Mouse (Mus musculus): ENCODE measurements at regions not wholly inside any gene's neighbourhood (a gene's known extent, or its start where the extent isn't known, plus 50 kb on each side); places are given as distances from the start of the nearest gene placed in this dataset.

- H3K36me3 ChIP-seq: no peaks in the 10 kb centered on the region
- 0 out of 2 replicates have a peak overlapping the region, but pooled peaks have one; percentile 45 for H3K27ac ChIP-seq
- 69% methylated on average over 4 of the region's 4 CpGs for WGBS
These were observed 396.8 kb downstream of the Nedd1 start for GRCm38 (mm10) chr10:92325284-92325989.

DNA sequence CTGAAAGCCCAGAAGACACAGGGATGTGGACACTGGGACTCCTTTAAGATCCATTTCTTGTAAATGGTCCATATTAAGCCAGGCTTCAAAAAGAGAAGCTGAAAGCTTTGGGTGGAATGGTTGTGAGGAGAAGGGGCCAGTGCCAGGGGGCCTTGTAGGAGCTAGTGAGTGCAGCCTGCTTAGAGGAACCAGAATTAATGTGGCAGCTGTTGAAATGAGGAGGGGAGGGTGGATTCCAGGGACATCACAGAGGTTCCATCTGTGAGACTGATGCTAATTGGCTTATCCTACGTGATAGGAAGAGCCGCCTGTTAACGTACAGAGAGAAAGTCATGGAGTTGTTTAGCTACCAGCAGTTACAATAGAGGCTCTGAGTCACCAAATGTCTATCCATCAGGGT, 407.6 kb downstream of the Nedd1 start:
- no peak for ATAC-seq (ENCODE audit: low FRiP score)
- 25% methylated on average over 3 of the region's 3 CpGs for WGBS
- no peak overlapping the region for H3K4me2 ChIP-seq

More at GRCm38 (mm10) chr10:92325284-92325989, 396.8 kb downstream of the Nedd1 start:
- Histone ChIP-seq H3K9ac (no peak overlapping the region), H3K4me3 (no peak overlapping the region), H3K4me1 (replicated peaks) (no peaks in the 10 kb centered on the region), H3K9me3 (no peaks in the 10 kb centered on the region), H3K27me3 (no peaks in the 10 kb centered on the region), H3K4me2 (no peak overlapping the region)
- no peak for ATAC-seq (ENCODE audit: low FRiP score)

DNA sequence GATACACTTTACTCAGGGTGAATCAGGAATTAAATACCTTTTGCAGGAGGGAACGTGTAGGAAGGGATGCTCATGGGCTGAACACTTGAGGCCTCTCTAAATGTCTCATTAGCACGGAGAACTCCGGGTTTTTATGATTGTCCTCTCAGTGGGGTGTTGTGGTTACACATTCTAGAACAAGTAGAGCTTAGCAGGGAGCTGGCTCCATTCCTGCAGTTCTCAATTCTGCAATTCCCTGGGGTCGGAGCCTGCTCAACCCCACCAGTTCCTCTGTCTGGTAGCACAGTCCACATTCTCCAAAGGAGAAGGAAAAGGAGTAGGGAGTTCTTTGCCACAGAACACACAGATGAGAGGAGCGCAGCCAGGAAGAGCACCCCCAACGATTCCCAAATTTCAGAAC, 409.9 kb downstream of the Nedd1 start:
- ATAC-seq (ENCODE audit: low FRiP score): no peak
- no peak overlapping the region for H3K4me2 ChIP-seq
- no peaks in the 10 kb centered on the region for H3K9me3 ChIP-seq
- H3K4me3 ChIP-seq: no peak overlapping the region
- H3K27me3 ChIP-seq: no peaks in the 10 kb centered on the region
- H3K4me1 ChIP-seq (replicated peaks): peaks cover 10% of the 10 kb centered on the region
- no peak overlapping the region for H3K9ac ChIP-seq
- no peaks in the 10 kb centered on the region for H3K36me3 ChIP-seq
- WGBS: 70% methylated on average over 6 of the region's 6 CpGs
- no peak overlapping the region for H3K27ac ChIP-seq

More for the DNA sequence above, 407.6 kb downstream of the Nedd1 start:
- H3K9me3 ChIP-seq: no peaks in the 10 kb centered on the region
- H3K36me3 ChIP-seq: no peaks in the 10 kb centered on the region
- H3K4me1 ChIP-seq (replicated peaks): peaks cover 10% of the 10 kb centered on the region
- no peaks in the 10 kb centered on the region for H3K27me3 ChIP-seq
- H3K4me3 ChIP-seq: no peak overlapping the region
- peak overlapping the region; percentile 50 for H3K27ac ChIP-seq
- no peak overlapping the region for H3K9ac ChIP-seq

GRCm38 (mm10) chr10:92308643-92309042, 413.6 kb downstream of the Nedd1 start:
- Histone ChIP-seq H3K4me1 (replicated peaks) (no peaks in the 10 kb centered on the region), H3K9ac (no peak overlapping the region), H3K36me3 (no peaks in the 10 kb centered on the region), H3K27me3 (no peaks in the 10 kb centered on the region), H3K9me3 (no peaks in the 10 kb centered on the region), H3K27ac (no peak overlapping the region), H3K4me3 (no peak overlapping the region), H3K4me2 (no peak overlapping the region)
- 96% methylated on average over 3 of the region's 3 CpGs for WGBS
- no peak for ATAC-seq (ENCODE audit: low FRiP score)

- ATAC-seq (ENCODE audit: low FRiP score): no peak
- no peak overlapping the region for H3K9ac ChIP-seq
- H3K9me3 ChIP-seq: no peaks in the 10 kb centered on the region
- H3K27ac ChIP-seq: no peak overlapping the region
- H3K36me3 ChIP-seq: no peaks in the 10 kb centered on the region
- no peak overlapping the region for H3K4me2 ChIP-seq
- 34% methylated on average over 3 of the region's 3 CpGs for WGBS
- no peaks in the 10 kb centered on the region for H3K4me1 ChIP-seq (replicated peaks)
- H3K4me3 ChIP-seq: no peak overlapping the region
- no peaks in the 10 kb centered on the region for H3K27me3 ChIP-seq
These were observed 414.4 kb downstream of the Nedd1 start for GRCm38 (mm10) chr10:92307861-92308260.

- H3K36me3 ChIP-seq: no peaks in the 10 kb centered on the region
- no peak overlapping the region for H3K4me2 ChIP-seq
- WGBS: 69% methylated on average over 13 of the region's 13 CpGs
- H3K9ac ChIP-seq: no peak overlapping the region
- no peak for ATAC-seq (ENCODE audit: low FRiP score)
- peaks cover 13% of the 10 kb centered on the region for H3K4me1 ChIP-seq (replicated peaks)
- no peaks in the 10 kb centered on the region for H3K27me3 ChIP-seq
- H3K9me3 ChIP-seq: no peaks in the 10 kb centered on the region
- no peak overlapping the region for H3K4me3 ChIP-seq
- no peak overlapping the region for H3K27ac ChIP-seq
These were observed 423.5 kb downstream of the Nedd1 start for GRCm38 (mm10) chr10:92298693-92299092.

- no peak overlapping the region for H3K4me3 ChIP-seq
- 43% methylated on average over 4 of the region's 4 CpGs for WGBS
- no peaks in the 10 kb centered on the region for H3K9me3 ChIP-seq
- no peak overlapping the region for H3K9ac ChIP-seq
- H3K27me3 ChIP-seq: no peaks in the 10 kb centered on the region
- peak overlapping the region; percentile 82 for H3K27ac ChIP-seq
- peaks cover 13% of the 10 kb centered on the region for H3K4me1 ChIP-seq (replicated peaks)
- no peak overlapping the region for H3K4me2 ChIP-seq
- H3K36me3 ChIP-seq: no peaks in the 10 kb centered on the region
- ATAC-seq (ENCODE audit: low FRiP score): peak; percentile 28; the same call in 1 of the 2 replicates
These were observed 425.4 kb downstream of the Nedd1 start for GRCm38 (mm10) chr10:92296837-92297236.

DNA sequence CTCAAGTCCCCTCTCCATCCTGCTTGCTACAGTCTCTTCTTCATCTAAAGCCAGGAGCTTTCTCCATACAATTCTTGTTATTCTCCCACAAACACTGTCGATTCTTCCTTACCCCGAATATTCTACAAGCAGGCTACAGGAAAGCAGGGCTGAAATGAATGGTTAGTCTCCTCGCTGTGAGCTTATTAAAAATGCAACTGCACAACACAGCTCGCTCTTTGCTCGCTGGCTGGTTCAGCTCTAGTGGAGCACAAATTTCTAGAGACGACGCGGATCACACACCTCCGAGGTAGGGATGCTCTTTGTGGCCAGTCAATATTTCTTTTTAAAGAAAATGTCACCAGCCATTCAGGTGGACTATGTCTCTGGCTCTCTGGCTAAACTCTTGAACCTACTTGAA, 425.9 kb downstream of the Nedd1 start:
- H3K4me1 ChIP-seq (replicated peaks): peaks cover 13% of the 10 kb centered on the region
- peak overlapping the region; percentile 21 for H3K4me2 ChIP-seq
- no peak for ATAC-seq (ENCODE audit: low FRiP score)
- H3K27ac ChIP-seq: peak overlapping the region; percentile 82
- no peak overlapping the region for H3K4me3 ChIP-seq
- H3K9me3 ChIP-seq: no peaks in the 10 kb centered on the region
- H3K9ac ChIP-seq: 0 out of 2 replicates have a peak overlapping the region, but pooled peaks have one; percentile 24
- WGBS: 28% methylated on average over 9 of the region's 9 CpGs
- H3K36me3 ChIP-seq: no peaks in the 10 kb centered on the region
- no peaks in the 10 kb centered on the region for H3K27me3 ChIP-seq

DNA sequence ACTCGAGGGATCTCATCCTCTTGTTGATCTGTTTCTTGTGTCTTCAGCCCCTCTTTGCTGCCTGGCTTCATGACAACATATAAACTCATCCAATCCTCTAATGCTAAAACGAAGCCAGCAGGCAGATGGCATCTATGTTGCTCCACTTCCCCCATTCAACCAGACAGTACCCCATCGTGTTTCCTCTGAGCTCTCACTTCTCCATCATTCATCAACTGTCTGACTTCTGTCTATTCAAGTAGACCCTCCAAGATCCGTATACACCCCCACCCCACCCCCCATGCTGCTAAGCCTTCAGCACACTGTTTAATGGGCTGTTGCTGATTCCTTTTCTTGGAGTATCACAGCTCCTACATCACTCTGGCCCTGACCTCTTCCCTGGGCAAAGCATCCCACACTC, 429.0 kb downstream of the Nedd1 start:
- Histone ChIP-seq H3K27me3 (no peaks in the 10 kb centered on the region), H3K4me1 (replicated peaks) (peaks cover 19% of the 10 kb centered on the region), H3K9ac (no peak overlapping the region), H3K4me3 (no peak overlapping the region), H3K4me2 (no peak overlapping the region), H3K36me3 (no peaks in the 10 kb centered on the region), H3K9me3 (no peaks in the 10 kb centered on the region), H3K27ac (no peak overlapping the region)
- ATAC-seq (ENCODE audit: low FRiP score): no peak
- 34% methylated on average over 4 of the region's 4 CpGs for WGBS

- no peak overlapping the region for H3K4me3 ChIP-seq
- no peaks in the 10 kb centered on the region for H3K27me3 ChIP-seq
- no peak for ATAC-seq (ENCODE audit: low FRiP score)
- WGBS: 20% methylated on average over 5 of the region's 5 CpGs
- no peak overlapping the region for H3K27ac ChIP-seq
- no peaks in the 10 kb centered on the region for H3K36me3 ChIP-seq
- H3K9ac ChIP-seq: no peak overlapping the region
- H3K4me1 ChIP-seq (replicated peaks): peaks cover 10% of the 10 kb centered on the region
- H3K4me2 ChIP-seq: no peak overlapping the region
- no peaks in the 10 kb centered on the region for H3K9me3 ChIP-seq
These were observed 433.0 kb downstream of the Nedd1 start for GRCm38 (mm10) chr10:92289230-92289629.

GRCm38 (mm10) chr10:92284231-92284630, 438.0 kb downstream of the Nedd1 start:
- no peaks in the 10 kb centered on the region for H3K9me3 ChIP-seq
- peaks cover 9% of the 10 kb centered on the region for H3K4me1 ChIP-seq (replicated peaks)
- H3K27me3 ChIP-seq: no peaks in the 10 kb centered on the region
- no peak overlapping the region for H3K4me3 ChIP-seq
- H3K36me3 ChIP-seq: no peaks in the 10 kb centered on the region
- no peak overlapping the region for H3K4me2 ChIP-seq
- WGBS: 61% methylated on average over 4 of the region's 4 CpGs
- no peak overlapping the region for H3K9ac ChIP-seq
- H3K27ac ChIP-seq: no peak overlapping the region; the same call in 1 of the 2 replicates
- no peak for ATAC-seq (ENCODE audit: low FRiP score)

GRCm38 (mm10) chr10:92277981-92278380, 444.2 kb downstream of the Nedd1 start:
- H3K27me3 ChIP-seq: no peaks in the 10 kb centered on the region
- WGBS: 34% methylated on average over 2 of the region's 2 CpGs
- H3K9me3 ChIP-seq: no peaks in the 10 kb centered on the region
- H3K4me3 ChIP-seq: no peak overlapping the region
- no peaks in the 10 kb centered on the region for H3K36me3 ChIP-seq
- H3K4me1 ChIP-seq (replicated peaks): no peaks in the 10 kb centered on the region
- no peak for ATAC-seq (ENCODE audit: low FRiP score)
- no peak overlapping the region for H3K4me2 ChIP-seq
- H3K27ac ChIP-seq: no peak overlapping the region
- no peak overlapping the region for H3K9ac ChIP-seq

DNA sequence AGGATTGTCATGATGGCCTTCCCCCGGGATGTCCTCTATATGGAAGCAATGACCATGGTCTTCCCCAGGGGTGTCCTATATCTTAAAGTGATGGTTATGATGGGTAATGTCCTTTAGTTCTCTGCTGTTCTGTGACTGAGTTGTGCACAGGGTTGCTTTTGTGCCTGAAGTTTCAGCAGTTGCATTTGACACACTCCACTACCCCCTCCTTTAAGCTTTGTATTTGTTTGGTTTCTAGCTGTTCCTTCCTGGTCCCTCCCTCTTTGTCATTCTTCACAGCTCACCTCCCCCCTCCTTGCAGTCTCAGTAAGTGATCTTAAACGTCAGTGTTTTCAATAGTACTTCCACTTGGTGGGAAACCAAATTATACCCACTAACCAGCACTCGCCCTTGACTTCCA, 464.4 kb downstream of the Nedd1 start:
- Histone ChIP-seq H3K27ac (no peak overlapping the region), H3K4me2 (no peak overlapping the region), H3K4me3 (no peak overlapping the region), H3K36me3 (no peaks in the 10 kb centered on the region), H3K9ac (no peak overlapping the region), H3K9me3 (0 out of 2 replicates have a peak, but pooled peaks cover 3% of the 10 kb centered on the region), H3K27me3 (no peaks in the 10 kb centered on the region), H3K4me1 (replicated peaks) (no peaks in the 10 kb centered on the region)
- 61% methylated on average over 3 of the region's 3 CpGs for WGBS
- ATAC-seq (ENCODE audit: low FRiP score): no peak

Measured in hindbrain, embryonic 13.5 days (tissue).